Mouse (Mus musculus) E14TG2a.4 (cell line): ENCODE measurements around the gene Casp8ap2.

ENCODE experiments used
- CTCF ChIP-seq: conservative IDR thresholded peaks from 2 replicates; pipeline ENCODE4 v1.5.1; 2014; ENCODE audit warnings: low read length
- POU5F1 ChIP-seq: IDR thresholded peaks from 2 replicates; pipeline ENCODE4 v1.6.1; 2014; ENCODE audit warnings: low read length, borderline replicate concordance

- peak; percentile 80 for TF ChIP-seq CTCF
- no peak for TF ChIP-seq POU5F1
These were observed 65.6 kb downstream of the Casp8ap2 start for GRCm38 (mm10) chr4:32680843-32681242.
